Mouse (Mus musculus) forebrain, embryonic 10.5 days (tissue): ENCODE results near the gene Gm37240. TPM values are rescaled to one million over a fixed set of nuclear protein-coding genes. Genes with fewer than 3 reads are reported as not detected.

Experiments used
- DNase-seq: peaks from one replicate; pipeline ENCODE4 v3.0.0-alpha.2; 2017; ENCODE audit warnings: low spot score; ENCODE audit errors: extremely low spot score
- H3K27ac ChIP-seq: fragments of 300-500 bp; sonication (generic); 2 replicates; pipeline ENCODE4 v1.5.1; 2016; ENCODE audit warnings: mild to moderate bottlenecking
- H3K27me3 ChIP-seq: fragments of 300-500 bp; sonication (generic); 2 replicates; pipeline ENCODE4 v1.6.1; 2016; ENCODE audit warnings: mild to moderate bottlenecking; ENCODE audit not compliant: poor library complexity, severe bottlenecking
- H3K36me3 ChIP-seq: fragments of 300-500 bp; sonication (generic); replicated peaks from 2 replicates; pipeline ENCODE4 v1.6.1; 2016; ENCODE audit warnings: mild to moderate bottlenecking, moderate library complexity
- H3K4me1 ChIP-seq: fragments of 300-500 bp; sonication (generic); 2 replicates; pipeline ENCODE4 v1.6.1; 2016
- H3K4me3 ChIP-seq: fragments of 300-500 bp; sonication (generic); 2 replicates; pipeline ENCODE4 v1.5.1; 2016; ENCODE audit warnings: mild to moderate bottlenecking, moderate library complexity
- H3K9me3 ChIP-seq: fragments of 300-500 bp; sonication (generic); 2 replicates; pipeline ENCODE4 v1.6.1; 2016; ENCODE audit warnings: mild to moderate bottlenecking, moderate library complexity
- WGBS: fragments of 180-500 bp; shearing (Covaris S2); methylation state at CpG from one replicate; pipeline ENCODE4 v1.1.7; 2016; 5-methylcytosine and 5-hydroxymethylcytosine counted together
- polyA plus RNA-seq: library from polyadenylated mRNA; unstranded; fragments of >200 nt; fragmentation: Nextera tagmentation; extraction: Ambion mirVana; gene quantifications from 2 replicates; pipeline ENCODE4 v1.2.1, GENCODE M21; 2016

Gene Gm37240
- polyA plus RNA-seq, 1 experiment from 2014 or later = 0.77 TPM

DNA sequence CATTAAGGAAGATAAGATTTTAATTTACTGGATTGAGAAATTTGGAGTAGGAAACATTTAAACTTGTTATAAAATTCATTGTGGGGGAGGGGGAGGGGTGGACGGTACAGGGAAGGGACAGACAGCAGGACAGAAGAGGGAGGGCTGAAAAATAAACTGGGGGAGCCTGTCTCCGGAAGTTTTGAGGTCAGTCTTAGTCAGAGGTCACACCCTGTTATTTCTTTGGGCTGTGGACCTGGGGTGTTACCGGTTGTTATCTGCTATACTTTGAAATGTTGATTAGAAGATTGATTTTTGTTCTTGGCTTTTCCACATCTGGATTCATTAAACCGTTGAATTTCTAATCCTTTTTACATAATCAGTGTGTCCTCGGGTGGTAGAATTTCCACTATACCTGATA, 1061.3 kb downstream of the Gm37240 start:
- no peak for DNase-seq
- no peaks in the 10 kb centered on the region for H3K27me3 ChIP-seq
- peaks cover 6% of the 10 kb centered on the region; the same call in 1 of the 2 replicates for H3K4me1 ChIP-seq
- H3K4me3 ChIP-seq = no peak overlapping the region
- H3K27ac ChIP-seq = no peak overlapping the region
- H3K9me3 ChIP-seq = no peaks in the 10 kb centered on the region
- H3K36me3 ChIP-seq = no peaks in the 10 kb centered on the region; the same call in 1 of the 2 replicates
- WGBS = 78% methylated on average over 5 of the region's 5 CpGs

GRCm38 (mm10) chr3:84820654-84821201, 1066.6 kb downstream of the Gm37240 start:
- Histone ChIP-seq H3K9me3 (no peaks in the 10 kb centered on the region), H3K36me3 (peaks cover 21% of the 10 kb centered on the region), H3K4me1 (peaks cover 20% of the 10 kb centered on the region), H3K4me3 (no peak overlapping the region), H3K27me3 (no peaks in the 10 kb centered on the region), H3K27ac (no peak overlapping the region)
- no peak for DNase-seq
- 64% methylated on average over 2 of the region's 2 CpGs for WGBS

DNA sequence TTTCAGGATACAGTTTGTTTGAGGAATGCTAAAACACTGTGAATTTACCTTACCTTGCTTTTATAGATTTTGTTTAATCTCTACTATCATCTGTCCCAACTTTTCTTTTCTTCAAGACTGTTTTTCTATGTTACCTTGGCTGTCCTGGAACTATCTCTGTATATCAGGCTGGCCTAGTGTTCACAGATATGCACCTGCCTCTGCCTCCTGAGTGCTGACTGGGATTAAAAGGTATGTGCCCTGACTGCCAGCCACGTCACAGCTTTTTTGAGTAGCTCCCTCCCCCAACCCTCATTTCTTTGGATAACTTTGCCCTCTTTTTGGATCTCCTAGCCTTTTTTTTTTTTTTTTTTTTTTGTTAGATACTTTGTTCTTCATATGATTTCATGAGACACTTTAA, 1070.4 kb downstream of the Gm37240 start:
- no peaks in the 10 kb centered on the region for H3K9me3 ChIP-seq
- no peak overlapping the region for H3K27ac ChIP-seq
- H3K27me3 ChIP-seq = no peaks in the 10 kb centered on the region
- peaks cover 21% of the 10 kb centered on the region for H3K36me3 ChIP-seq
- no peak for DNase-seq
- 71% methylated on average over 1 of the region's 1 CpGs for WGBS
- peaks cover 43% of the 10 kb centered on the region for H3K4me1 ChIP-seq
- no peak overlapping the region for H3K4me3 ChIP-seq

GRCm38 (mm10) chr3:84815461-84815860, 1071.9 kb downstream of the Gm37240 start:
- Histone ChIP-seq H3K4me3 (peak overlapping the region; percentile 98), H3K27me3 (no peaks in the 10 kb centered on the region), H3K27ac (peak overlapping the region; percentile 94), H3K36me3 (peaks cover 21% of the 10 kb centered on the region), H3K9me3 (no peaks in the 10 kb centered on the region), H3K4me1 (peaks cover 39% of the 10 kb centered on the region)
- WGBS = 1% methylated on average over 29 of the region's 29 CpGs
- peak; percentile 33 for DNase-seq

DNA sequence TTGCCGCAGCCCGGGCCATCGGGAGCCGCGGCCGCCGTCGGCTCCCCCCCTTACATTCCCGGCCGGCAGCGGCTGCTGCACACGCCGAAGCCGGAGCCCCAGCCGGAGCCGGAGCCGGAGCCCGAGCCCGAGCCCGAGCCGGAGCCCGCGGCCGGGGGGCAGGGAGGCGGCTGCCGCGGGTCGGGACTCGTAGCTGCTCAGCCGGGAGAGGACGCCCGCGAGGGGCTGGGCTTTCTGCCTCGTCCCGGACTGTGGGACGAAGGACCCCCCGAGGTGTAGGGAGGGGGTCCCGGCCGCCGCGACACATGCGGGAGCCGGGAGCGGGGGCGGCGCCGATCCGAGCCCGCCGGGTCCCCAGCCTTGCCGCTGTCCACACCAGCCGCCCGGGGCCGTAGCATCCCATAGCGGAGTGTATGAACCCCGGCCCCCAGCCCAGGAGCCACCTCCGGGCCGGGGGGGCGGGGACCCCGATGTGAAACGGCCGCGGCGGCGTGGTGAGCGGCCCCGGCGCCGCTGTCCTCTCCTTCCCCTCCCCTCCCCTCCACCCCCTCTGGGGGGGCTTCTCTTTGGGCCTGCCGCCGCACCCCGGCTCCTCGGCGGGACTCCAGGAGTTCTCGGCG, 1072.4 kb downstream of the Gm37240 start, which contains the start of gene Fbxw7:
TSS of gene Fbxw7 (plus strand) at position 507 of the 620 bp plus-strand sequence.
- Histone ChIP-seq H3K4me3 (peak within 1 kb of the TSS; percentile 98), H3K27me3 (no peaks in the 10 kb centered on the region), H3K4me1 (peaks cover 37% of the 10 kb centered on the region), H3K9me3 (no peaks in the 10 kb centered on the region), H3K27ac (peak within 1 kb of the TSS; percentile 94), H3K36me3 (peaks cover 19% of the 10 kb centered on the region)
- WGBS = 2% methylated on average over 69 of the region's 76 CpGs
- DNase-seq = peak; percentile 16

GRCm38 (mm10) chr3:84814157-84814761, 1073.1 kb downstream of the Gm37240 start:
- Histone ChIP-seq H3K9me3 (no peaks in the 10 kb centered on the region), H3K27me3 (no peaks in the 10 kb centered on the region), H3K4me1 (peaks cover 37% of the 10 kb centered on the region), H3K27ac (peak overlapping the region; percentile 94), H3K36me3 (peaks cover 14% of the 10 kb centered on the region), H3K4me3 (peak overlapping the region; percentile 98)
- DNase-seq = peak; percentile 100
- under 1% methylated on average over 54 of the region's 60 CpGs for WGBS

GRCm38 (mm10) chr3:84813436-84814156, 1073.7 kb downstream of the Gm37240 start:
- H3K4me3 ChIP-seq = peak overlapping the region; percentile 98
- H3K4me1 ChIP-seq = peaks cover 37% of the 10 kb centered on the region
- H3K36me3 ChIP-seq = peaks cover 8% of the 10 kb centered on the region; the same call in 1 of the 2 replicates
- no peaks in the 10 kb centered on the region for H3K9me3 ChIP-seq
- no peaks in the 10 kb centered on the region for H3K27me3 ChIP-seq
- DNase-seq = no peak
- WGBS = under 1% methylated on average over 29 of the region's 29 CpGs
- H3K27ac ChIP-seq = peak overlapping the region; percentile 94

DNA sequence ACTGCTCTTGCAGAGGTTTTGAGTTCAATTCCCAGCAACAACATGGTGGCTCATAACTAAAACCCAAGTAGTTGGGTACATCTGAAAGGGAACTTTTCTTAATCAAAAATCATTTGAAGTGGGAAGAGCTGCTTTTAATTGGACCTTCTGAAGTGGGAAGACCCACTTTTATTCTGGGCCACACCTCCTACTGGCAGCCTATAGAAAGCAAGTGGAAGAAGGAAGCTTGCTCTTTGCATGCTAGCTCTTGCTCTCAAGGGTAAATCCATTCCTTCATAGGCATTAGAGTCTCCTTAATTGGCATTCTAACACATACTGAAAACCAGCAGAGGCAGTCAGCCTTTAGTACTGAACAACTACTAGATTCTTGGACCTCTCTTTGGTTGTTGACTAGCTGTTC, 1076.5 kb downstream of the Gm37240 start:
- Histone ChIP-seq H3K27ac (no peak overlapping the region), H3K36me3 (no peaks in the 10 kb centered on the region), H3K4me3 (no peak overlapping the region), H3K4me1 (peaks cover 24% of the 10 kb centered on the region), H3K27me3 (no peaks in the 10 kb centered on the region), H3K9me3 (no peaks in the 10 kb centered on the region)
- no peak for DNase-seq

DNA sequence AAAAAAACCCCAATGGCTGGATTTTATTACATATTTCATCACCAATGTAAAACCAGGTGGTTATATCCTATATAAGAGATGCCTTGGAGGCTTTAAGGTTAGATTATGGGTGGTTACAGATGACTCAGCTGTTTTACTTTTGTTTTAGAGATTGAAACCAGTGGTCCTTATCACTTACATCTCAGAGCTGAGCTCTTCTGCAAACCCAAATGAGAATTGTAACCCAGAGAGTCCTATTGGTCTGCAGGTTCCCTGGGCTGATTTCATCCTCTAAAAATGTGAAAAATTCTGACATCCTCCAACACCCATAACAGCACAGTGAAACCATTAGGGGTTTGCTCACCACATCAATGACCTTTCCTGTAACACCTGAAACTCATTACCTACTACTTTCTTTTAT, 1078.4 kb downstream of the Gm37240 start:
- no peaks in the 10 kb centered on the region for H3K36me3 ChIP-seq
- H3K27me3 ChIP-seq = no peaks in the 10 kb centered on the region
- DNase-seq = no peak
- peaks cover 15% of the 10 kb centered on the region for H3K4me1 ChIP-seq
- no peak overlapping the region for H3K4me3 ChIP-seq
- H3K9me3 ChIP-seq = no peaks in the 10 kb centered on the region
- H3K27ac ChIP-seq = no peak overlapping the region

DNA sequence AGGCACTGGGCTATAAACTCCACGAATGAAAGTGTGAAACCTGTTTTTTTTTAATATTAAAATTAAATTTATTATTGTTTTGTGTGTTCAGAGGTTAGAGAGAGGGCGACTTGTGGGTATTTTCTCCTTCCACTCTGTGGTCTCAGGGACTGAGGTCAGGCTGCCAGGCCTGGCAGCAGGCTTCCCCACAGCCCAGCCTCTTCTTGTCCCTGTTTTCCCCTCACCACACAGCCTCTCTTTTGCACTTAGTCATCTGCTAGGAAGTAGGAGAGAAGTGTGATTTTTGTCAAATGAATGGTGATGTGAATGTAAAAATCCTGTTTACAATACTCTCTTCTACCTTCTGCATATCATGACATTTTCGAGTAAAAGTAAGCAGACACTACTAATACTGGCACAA, 1079.5 kb downstream of the Gm37240 start:
- WGBS = 81% methylated on average over 3 of the region's 3 CpGs

GRCm38 (mm10) chr3:84806206-84806605, 1081.1 kb downstream of the Gm37240 start:
- Histone ChIP-seq H3K36me3 (no peaks in the 10 kb centered on the region), H3K4me3 (no peak overlapping the region), H3K27ac (no peak overlapping the region), H3K27me3 (no peaks in the 10 kb centered on the region), H3K4me1 (no peaks in the 10 kb centered on the region), H3K9me3 (no peaks in the 10 kb centered on the region)
- DNase-seq = no peak
- 88% methylated on average over 2 of the region's 2 CpGs for WGBS

More for the DNA sequence above, 1079.5 kb downstream of the Gm37240 start:
- no peak for DNase-seq
- H3K27me3 ChIP-seq = no peaks in the 10 kb centered on the region
- no peak overlapping the region for H3K4me3 ChIP-seq
- no peaks in the 10 kb centered on the region for H3K36me3 ChIP-seq
- no peak overlapping the region for H3K27ac ChIP-seq
- H3K4me1 ChIP-seq = peaks cover 5% of the 10 kb centered on the region
- no peaks in the 10 kb centered on the region for H3K9me3 ChIP-seq

DNA sequence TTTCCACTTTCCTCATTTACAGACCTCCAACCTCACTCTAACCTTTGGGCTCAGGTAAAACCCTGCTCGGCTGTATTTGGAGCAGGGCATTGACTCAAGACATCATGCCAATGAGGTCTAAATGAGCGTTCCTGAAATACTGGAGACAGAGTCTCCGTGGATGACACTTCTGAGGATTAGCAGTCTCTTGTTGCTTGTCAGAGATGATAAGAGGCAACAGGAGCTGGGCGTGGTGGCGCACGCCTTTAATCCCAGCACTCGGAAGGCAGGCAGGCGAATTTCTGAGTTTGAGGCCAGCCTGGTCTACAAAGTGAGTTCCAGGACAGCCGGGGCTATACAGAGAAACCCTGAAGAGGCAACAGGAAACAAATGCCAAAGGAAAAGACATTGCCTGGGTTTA, 1083.3 kb downstream of the Gm37240 start:
- 80% methylated on average over 9 of the region's 9 CpGs for WGBS
- Histone ChIP-seq H3K9me3 (no peaks in the 10 kb centered on the region), H3K27me3 (no peaks in the 10 kb centered on the region)

DNA sequence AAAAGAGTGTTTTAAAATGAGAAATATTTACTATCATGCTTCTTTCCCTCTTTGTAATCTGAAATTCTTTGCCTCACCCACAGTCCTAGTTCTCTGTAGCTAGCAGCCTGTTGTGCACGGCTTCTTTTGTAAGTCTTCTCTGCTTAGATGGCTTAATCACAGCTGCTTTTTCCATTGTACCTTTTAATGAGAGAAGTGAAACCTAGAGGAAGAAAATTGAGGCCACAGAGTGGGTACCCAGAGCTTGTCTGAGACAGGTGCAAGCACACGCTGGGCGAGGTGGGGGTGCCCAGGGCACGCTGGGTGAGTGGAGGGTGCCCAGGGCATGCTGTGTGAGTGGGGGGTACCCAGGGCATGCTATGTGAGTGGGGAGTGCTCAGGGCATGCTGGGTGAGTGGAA, 1099.4 kb downstream of the Gm37240 start:
- Histone ChIP-seq H3K27me3 (no peaks in the 10 kb centered on the region), H3K4me3 (no peak overlapping the region), H3K4me1 (no peaks in the 10 kb centered on the region), H3K27ac (no peak overlapping the region), H3K36me3 (no peaks in the 10 kb centered on the region), H3K9me3 (peaks cover 16% of the 10 kb centered on the region)
- no peak for DNase-seq
- WGBS = 90% methylated on average over 4 of the region's 4 CpGs

More for the DNA sequence above, 1083.3 kb downstream of the Gm37240 start:
- Histone ChIP-seq H3K4me3 (no peak overlapping the region), H3K36me3 (no peaks in the 10 kb centered on the region), H3K4me1 (no peaks in the 10 kb centered on the region), H3K27ac (no peak overlapping the region)
- no peak for DNase-seq
